Mouse (Mus musculus): Measurements from ENCODE around the gene Tfdp1. TPM values are rescaled to one million over a fixed set of nuclear protein-coding genes. Genes with fewer than 3 reads are reported as not detected.

Gene Tfdp1
- total and polyA plus RNA-seq, 3 experiments = 19.3 to 41.7 (median 35.1) TPM

DNA sequence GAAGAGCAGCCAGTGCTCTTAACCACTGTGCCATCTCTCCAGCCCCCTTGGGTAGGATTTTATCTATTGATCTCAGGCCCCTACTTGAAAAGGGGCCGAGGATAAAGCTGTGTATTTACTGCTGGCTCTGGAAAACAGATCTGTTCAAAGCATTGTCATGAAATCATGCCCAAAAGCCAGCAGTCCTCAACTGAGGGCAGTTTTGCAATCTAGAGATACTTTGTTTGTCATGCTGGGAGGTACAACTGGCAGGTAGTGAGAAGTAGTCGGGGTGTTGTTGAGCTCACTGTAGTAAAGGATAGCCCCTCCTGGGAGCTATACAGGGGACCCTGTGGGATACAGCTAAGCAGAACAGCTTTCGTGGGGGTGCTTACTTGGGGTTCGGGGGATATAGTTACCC, 15.3 kb downstream of the Tfdp1 start:
- DNase-seq = no peak
- Histone ChIP-seq H3K9ac (ENCODE audit: low read depth, low read length) (no peak overlapping the region), H3K36me3 (ENCODE audit: control insufficient read depth, insufficient read depth, low read length) (no peaks in the 10 kb centered on the region), H3K79me2 (replicated peaks; ENCODE audit: control insufficient read depth, insufficient read depth, low read length) (no peaks in the 10 kb centered on the region), H3K4me1 (ENCODE audit: control insufficient read depth, insufficient read depth, low read length) (peaks cover 5% of the 10 kb centered on the region; the same call in 1 of the 2 replicates), H3K27ac (no peak overlapping the region), H3K27me3 (ENCODE audit: control insufficient read depth, insufficient read depth, low read length) (no peaks in the 10 kb centered on the region), H3K4me3 (no peak overlapping the region)
- intact Hi-C loops (cut with DNase I) = no loop called here
- 85% methylated on average over 4 of the region's 4 CpGs for WGBS
- no peak for TF ChIP-seq EP300 (IDR thresholded peaks at IDR 0.05; ENCODE audit: insufficient read depth, low read depth, low read length)
- no peak for TF ChIP-seq POLR2A (IDR thresholded peaks at IDR 0.05; ENCODE audit: insufficient read depth, low read depth, low read length)
- TF ChIP-seq CTCF (IDR thresholded peaks at IDR 0.05) = no peak

DNA sequence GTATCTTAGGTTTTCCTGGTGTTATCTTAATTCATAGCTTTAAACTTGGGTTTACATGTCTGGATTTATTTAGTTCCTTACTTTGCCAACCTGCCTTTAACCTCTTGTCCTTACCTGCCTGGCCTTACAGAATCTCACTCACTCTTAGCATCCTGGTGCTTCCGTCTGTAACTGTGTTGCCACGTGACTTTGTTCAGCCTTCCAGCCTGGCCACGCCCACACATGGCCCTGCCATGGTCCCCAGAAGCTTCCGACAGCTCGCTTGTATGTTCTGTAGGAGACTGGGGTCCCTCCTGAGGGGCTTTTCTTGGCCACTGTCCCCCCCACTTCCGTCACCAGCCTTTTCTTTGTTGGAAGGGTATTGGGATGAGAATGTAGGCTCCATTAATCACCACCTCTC, 17.7 kb downstream of the Tfdp1 start:
- intact Hi-C loops (cut with DNase I) = no loop called here
- 82% methylated on average over 6 of the region's 6 CpGs for WGBS

DNA sequence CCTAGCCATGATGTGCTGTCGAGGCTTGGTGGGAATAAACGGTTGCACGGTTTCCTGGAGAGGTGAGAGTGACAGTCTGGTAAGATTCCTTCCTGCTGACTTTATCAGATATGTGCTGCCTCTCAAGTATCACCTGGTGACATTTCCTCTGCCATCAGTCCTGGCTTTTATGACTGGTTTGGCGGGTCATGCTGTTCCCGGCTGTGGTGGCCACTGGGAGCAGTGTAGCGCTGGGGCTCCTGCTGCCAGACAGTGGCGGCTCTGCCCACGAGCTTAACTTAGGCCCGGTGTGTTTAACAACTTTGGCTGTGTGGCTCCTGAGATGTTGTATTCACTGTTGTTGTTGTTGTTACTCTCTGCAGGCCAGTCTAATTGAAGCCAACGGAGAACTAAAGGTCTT, 18.1 kb downstream of the Tfdp1 start:
- Histone ChIP-seq H3K79me2 (replicated peaks; ENCODE audit: control insufficient read depth, insufficient read depth, low read length) (no peaks in the 10 kb centered on the region), H3K9ac (ENCODE audit: low read depth, low read length) (no peak overlapping the region), H3K36me3 (ENCODE audit: control insufficient read depth, insufficient read depth, low read length) (no peaks in the 10 kb centered on the region), H3K4me3 (no peak overlapping the region), H3K27ac (no peak overlapping the region), H3K4me1 (ENCODE audit: control insufficient read depth, insufficient read depth, low read length) (no peaks in the 10 kb centered on the region; the same call in 1 of the 2 replicates), H3K27me3 (ENCODE audit: control insufficient read depth, insufficient read depth, low read length) (no peaks in the 10 kb centered on the region)
- no peak for DNase-seq
- WGBS = 65% methylated on average over 10 of the region's 10 CpGs
- intact Hi-C loops (cut with DNase I) = no loop called here
- TF ChIP-seq POLR2A (IDR thresholded peaks at IDR 0.05; ENCODE audit: insufficient read depth, low read depth, low read length) = no peak
- TF ChIP-seq CTCF (IDR thresholded peaks at IDR 0.05) = peak; percentile 30
- TF ChIP-seq EP300 (IDR thresholded peaks at IDR 0.05; ENCODE audit: insufficient read depth, low read depth, low read length) = no peak

More for the DNA sequence above, 17.7 kb downstream of the Tfdp1 start:
- H3K79me2 ChIP-seq (replicated peaks; ENCODE audit: control insufficient read depth, insufficient read depth, low read length) = no peaks in the 10 kb centered on the region
- H3K4me3 ChIP-seq = no peak overlapping the region
- no peaks in the 10 kb centered on the region for H3K36me3 ChIP-seq (ENCODE audit: control insufficient read depth, insufficient read depth, low read length)
- no peak overlapping the region for H3K27ac ChIP-seq
- H3K4me1 ChIP-seq (ENCODE audit: control insufficient read depth, insufficient read depth, low read length) = no peaks in the 10 kb centered on the region; the same call in 1 of the 2 replicates
- no peaks in the 10 kb centered on the region for H3K27me3 ChIP-seq (ENCODE audit: control insufficient read depth, insufficient read depth, low read length)
- no peak overlapping the region for H3K9ac ChIP-seq (ENCODE audit: low read depth, low read length)
- no peak for TF ChIP-seq EP300 (IDR thresholded peaks at IDR 0.05; ENCODE audit: insufficient read depth, low read depth, low read length)
- TF ChIP-seq POLR2A (IDR thresholded peaks at IDR 0.05; ENCODE audit: insufficient read depth, low read depth, low read length) = no peak
- no peak for TF ChIP-seq CTCF (IDR thresholded peaks at IDR 0.05)
- no peak for DNase-seq

DNA sequence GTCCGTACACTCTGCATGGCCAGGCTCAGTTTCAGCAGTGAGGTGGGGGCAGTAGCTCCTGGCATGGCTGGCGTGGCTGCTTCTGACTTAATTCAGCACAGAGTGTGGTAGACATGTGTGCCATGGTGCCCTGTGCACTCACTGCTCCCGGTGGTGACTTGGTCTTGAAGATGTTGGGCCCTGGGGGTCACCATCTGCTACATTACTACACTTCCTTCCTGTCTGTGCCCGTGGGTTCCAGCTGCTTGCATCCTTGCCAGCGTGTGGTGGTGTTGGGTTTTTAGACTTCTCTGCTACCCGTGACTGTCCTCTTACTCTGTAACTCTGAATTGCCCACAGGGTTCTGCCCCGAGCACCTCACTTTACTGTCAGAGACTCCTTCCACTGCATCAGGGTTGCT, 21.7 kb downstream of the Tfdp1 start:
- intact Hi-C loops (cut with DNase I) = no loop called here
- no peaks in the 10 kb centered on the region for H3K36me3 ChIP-seq (ENCODE audit: control insufficient read depth, insufficient read depth, low read length)
- DNase-seq = no peak

DNA sequence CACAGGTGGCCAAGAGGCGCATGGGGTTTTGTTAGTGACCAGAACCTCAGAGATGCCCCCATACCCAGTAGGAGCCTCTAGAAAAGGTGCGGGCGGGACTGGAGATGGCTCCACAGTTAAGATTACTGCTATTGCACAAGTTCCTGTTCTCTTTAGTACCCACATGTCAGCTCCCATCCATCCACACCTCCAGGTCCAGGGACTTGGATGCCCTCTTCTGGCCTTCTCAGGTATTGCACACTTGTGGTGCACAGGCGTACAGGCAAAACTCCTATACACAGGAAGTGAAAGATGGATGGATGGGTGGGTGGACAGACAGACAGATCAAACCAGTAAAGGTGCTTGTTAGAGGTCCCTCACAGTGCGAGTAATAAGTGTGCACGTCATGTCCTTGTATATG, 23.3 kb downstream of the Tfdp1 start:
- no peaks in the 10 kb centered on the region for H3K4me1 ChIP-seq (ENCODE audit: control insufficient read depth, insufficient read depth, low read length)
- no peaks in the 10 kb centered on the region for H3K79me2 ChIP-seq (replicated peaks; ENCODE audit: control insufficient read depth, insufficient read depth, low read length)
- no peaks in the 10 kb centered on the region for H3K27me3 ChIP-seq (ENCODE audit: control insufficient read depth, insufficient read depth, low read length)
- H3K27ac ChIP-seq = no peak overlapping the region
- intact Hi-C loops (cut with DNase I) = no loop called here
- no peak for DNase-seq
- H3K9ac ChIP-seq (ENCODE audit: low read depth, low read length) = no peak overlapping the region
- H3K36me3 ChIP-seq (ENCODE audit: control insufficient read depth, insufficient read depth, low read length) = no peaks in the 10 kb centered on the region
- 97% methylated on average over 6 of the region's 6 CpGs for WGBS
- peak; percentile 34 for TF ChIP-seq CTCF (IDR thresholded peaks at IDR 0.05)
- TF ChIP-seq POLR2A (IDR thresholded peaks at IDR 0.05; ENCODE audit: insufficient read depth, low read depth, low read length) = no peak
- H3K4me3 ChIP-seq = no peak overlapping the region

More for the DNA sequence above, 21.7 kb downstream of the Tfdp1 start:
- no peak overlapping the region for H3K9ac ChIP-seq (ENCODE audit: low read depth, low read length)
- H3K27ac ChIP-seq = no peak overlapping the region
- WGBS = 74% methylated on average over 7 of the region's 7 CpGs
- TF ChIP-seq CTCF (IDR thresholded peaks at IDR 0.05) = no peak
- no peak for TF ChIP-seq POLR2A (IDR thresholded peaks at IDR 0.05; ENCODE audit: insufficient read depth, low read depth, low read length)
- TF ChIP-seq EP300 (IDR thresholded peaks at IDR 0.05; ENCODE audit: insufficient read depth, low read depth, low read length) = no peak
- H3K79me2 ChIP-seq (replicated peaks; ENCODE audit: control insufficient read depth, insufficient read depth, low read length) = no peaks in the 10 kb centered on the region
- no peaks in the 10 kb centered on the region for H3K27me3 ChIP-seq (ENCODE audit: control insufficient read depth, insufficient read depth, low read length)
- no peaks in the 10 kb centered on the region for H3K4me1 ChIP-seq (ENCODE audit: control insufficient read depth, insufficient read depth, low read length)
- H3K4me3 ChIP-seq = no peak overlapping the region

DNA sequence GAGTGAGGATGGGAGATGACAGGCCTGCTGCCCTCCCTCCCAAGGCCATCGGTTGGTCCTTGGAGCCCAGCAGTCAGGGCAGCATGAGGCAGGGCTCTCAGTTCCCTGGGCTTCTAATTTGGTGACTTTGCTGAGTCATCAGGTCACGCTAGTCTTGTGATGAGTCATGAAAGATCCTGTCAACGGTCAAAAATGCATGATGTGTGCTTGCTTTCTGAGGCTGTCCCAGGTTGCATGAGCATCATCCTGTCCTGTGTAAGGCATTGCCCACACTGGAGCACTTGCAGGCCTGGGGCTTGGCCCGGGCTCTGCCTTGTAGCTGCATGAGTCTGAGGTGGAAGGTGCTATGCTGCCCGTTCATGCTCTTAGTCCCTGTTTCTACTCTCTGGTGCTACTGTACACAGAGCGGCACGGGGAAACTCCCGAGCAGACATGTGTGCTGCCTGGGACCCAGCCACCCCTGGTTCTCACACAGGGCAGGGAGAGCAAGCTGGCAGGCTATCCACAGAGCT, 34.7 kb downstream of the Tfdp1 start:
- TF ChIP-seq CTCF (IDR thresholded peaks at IDR 0.05) = no peak
- no peak for TF ChIP-seq EP300 (IDR thresholded peaks at IDR 0.05; ENCODE audit: insufficient read depth, low read depth, low read length)
- no peak for TF ChIP-seq POLR2A (IDR thresholded peaks at IDR 0.05; ENCODE audit: insufficient read depth, low read depth, low read length)
- Histone ChIP-seq H3K27me3 (ENCODE audit: control insufficient read depth, insufficient read depth, low read length) (no peaks in the 10 kb centered on the region), H3K36me3 (ENCODE audit: control insufficient read depth, insufficient read depth, low read length) (no peaks in the 10 kb centered on the region), H3K9ac (ENCODE audit: low read depth, low read length) (no peak overlapping the region), H3K4me3 (no peak overlapping the region), H3K79me2 (replicated peaks; ENCODE audit: control insufficient read depth, insufficient read depth, low read length) (no peaks in the 10 kb centered on the region), H3K4me1 (ENCODE audit: control insufficient read depth, insufficient read depth, low read length) (no peaks in the 10 kb centered on the region), H3K27ac (no peak overlapping the region)
- intact Hi-C loops (cut with DNase I) = no loop called here
- no peak for DNase-seq
- 73% methylated on average over 8 of the region's 8 CpGs for WGBS
